Mouse (Mus musculus) myocyte (in vitro differentiated cells): Measurements from ENCODE around the gene Col9a2. TPM values are rescaled to one million over a fixed set of nuclear protein-coding genes. Genes with fewer than 3 reads are reported as not detected.

Experiments used
- H3K27me3 ChIP-seq: one replicate; pipeline ENCODE4 v1.6.1; 2011; ENCODE audit not compliant: control insufficient read depth, insufficient read depth, insufficient read length
- H3K36me3 ChIP-seq: one replicate; pipeline ENCODE4 v1.6.1; 2011; ENCODE audit not compliant: control insufficient read depth, insufficient read depth
- H3K4me2 ChIP-seq: one replicate; pipeline ENCODE4 v1.6.1; 2011; ENCODE audit warnings: low read depth, control low read depth
- H3K4me3 ChIP-seq: one replicate; pipeline ENCODE4 v1.5.1; 2011; ENCODE audit warnings: mild to moderate bottlenecking, control low read depth, moderate library complexity
- H3K79me2 ChIP-seq: one replicate; pipeline ENCODE4 v1.6.1; 2011; ENCODE audit not compliant: control insufficient read depth, insufficient read depth
- H3ac ChIP-seq: one replicate; pipeline ENCODE4 v1.6.1; 2011; ENCODE audit not compliant: control insufficient read depth, insufficient read length
- CEBPB ChIP-seq: IDR thresholded peaks from 2 replicates; pipeline ENCODE4 v1.6.1; 2011; ENCODE audit warnings: mild to moderate bottlenecking, moderate library complexity; ENCODE audit not compliant: poor library complexity, insufficient read depth, severe bottlenecking
- E2F4 ChIP-seq: IDR thresholded peaks from one replicate; pipeline ENCODE4 v1.6.1; 2011; ENCODE audit warnings: mild to moderate bottlenecking, control low read depth, moderate library complexity; ENCODE audit not compliant: insufficient read depth
- MAX ChIP-seq: IDR thresholded peaks from one replicate; pipeline ENCODE4 v1.6.1; 2011; ENCODE audit warnings: low read depth, mild to moderate bottlenecking, control low read depth
- MYOD1 ChIP-seq, 3 experiments: IDR thresholded peaks; one replicate each; pipeline ENCODE4 v1.6.1; 2011; ENCODE audit warnings: control low read depth in 2 of 3, low read depth in 2 of 3, mild to moderate bottlenecking in 2 of 3, moderate library complexity in 1 of 3; ENCODE audit not compliant: insufficient read length in 2 of 3, control insufficient read depth in 1 of 3
- MYOG ChIP-seq, 3 experiments: IDR thresholded peaks; one replicate each; pipeline ENCODE4 v1.6.1; 2011; ENCODE audit warnings: control low read depth in 2 of 3, low read depth in 2 of 3, mild to moderate bottlenecking in 2 of 3; ENCODE audit not compliant: insufficient read length in 2 of 3, control insufficient read depth in 1 of 3, insufficient read depth in 1 of 3
- POLR2A ChIP-seq: IDR thresholded peaks from one replicate; pipeline ENCODE4 v1.6.1; 2011; ENCODE audit warnings: low read depth, mild to moderate bottlenecking, control low read depth, moderate library complexity; ENCODE audit not compliant: insufficient read length
- POLR2AphosphoS2 ChIP-seq: IDR thresholded peaks from one replicate; pipeline ENCODE4 v1.6.1; 2011; ENCODE audit warnings: low read depth, control low read depth; ENCODE audit not compliant: insufficient read length
- REST ChIP-seq: IDR thresholded peaks from one replicate; pipeline ENCODE4 v1.6.1; 2011; ENCODE audit warnings: mild to moderate bottlenecking, control low read depth, moderate library complexity; ENCODE audit not compliant: insufficient read depth, insufficient read length
- SRF ChIP-seq: IDR thresholded peaks from one replicate; pipeline ENCODE4 v1.6.1; 2011; ENCODE audit warnings: low read depth; ENCODE audit not compliant: control insufficient read depth, insufficient read length
- TCF12 ChIP-seq: IDR thresholded peaks from one replicate; pipeline ENCODE4 v1.6.1; 2011; ENCODE audit warnings: mild to moderate bottlenecking, control low read depth; ENCODE audit not compliant: poor library complexity, insufficient read depth, severe bottlenecking
- TCF3 ChIP-seq: IDR thresholded peaks from one replicate; pipeline ENCODE4 v1.6.1; 2011; ENCODE audit warnings: low read depth, control low read depth; ENCODE audit not compliant: insufficient read length
- USF1 ChIP-seq: IDR thresholded peaks from one replicate; pipeline ENCODE4 v1.6.1; 2011; ENCODE audit warnings: low read depth, mild to moderate bottlenecking, control low read depth, moderate library complexity
- polyA plus RNA-seq: library from polyadenylated mRNA; unstranded; fragments of >200 nt; fragmentation: generic; extraction: Trizol; gene quantifications from one replicate; pipeline ENCODE4 v1.2.1, GENCODE M21; 2012; ENCODE audit warnings: missing spikeins

Gene Col9a2
- polyA plus RNA-seq, 1 experiment: not detected

- no peaks in the 10 kb centered on the region for H3K36me3 ChIP-seq
- TF ChIP-seq E2F4: no peak
- TF ChIP-seq SRF: no peak
- no peak for TF ChIP-seq MYOD1 (IDR thresholded peaks at IDR 0.05; ENCODE audit: control insufficient read depth in 1 of 3, insufficient read length in 2 of 3, low read depth in 2 of 3)
- no peaks in the 10 kb centered on the region for H3K27me3 ChIP-seq
- H3K4me2 ChIP-seq: peak overlapping the region; percentile 31
- peaks cover 16% of the 10 kb centered on the region for H3K79me2 ChIP-seq
- H3K4me3 ChIP-seq: no peak overlapping the region
- no peak overlapping the region for H3ac ChIP-seq
These were observed 19.0 kb upstream of the Col9a2 start for GRCm38 (mm10) chr4:121020040-121020790.

- no peak overlapping the region for H3K4me2 ChIP-seq
- no peak overlapping the region for H3K4me3 ChIP-seq
- H3K27me3 ChIP-seq: no peaks in the 10 kb centered on the region
- no peak overlapping the region for H3ac ChIP-seq
- H3K79me2 ChIP-seq: no peaks in the 10 kb centered on the region
- no peaks in the 10 kb centered on the region for H3K36me3 ChIP-seq
- TF ChIP-seq TCF3 (no peak), MYOG (IDR thresholded peaks at IDR 0.05; ENCODE audit: control insufficient read depth in 1 of 3, insufficient read depth in 1 of 3, insufficient read length in 2 of 3, low read depth in 2 of 3) (no peak), MAX (no peak), SRF (no peak), USF1 (no peak), POLR2AphosphoS2 (no peak)
These were observed 17.3 kb upstream of the Col9a2 start for GRCm38 (mm10) chr4:121021911-121022310.

GRCm38 (mm10) chr4:121023464-121023863 is 15.7 kb upstream of the Col9a2 start:
- no peaks in the 10 kb centered on the region for H3K79me2 ChIP-seq
- no peaks in the 10 kb centered on the region for H3K27me3 ChIP-seq
- no peaks in the 10 kb centered on the region for H3K36me3 ChIP-seq
- TF ChIP-seq SRF: no peak
- TF ChIP-seq USF1: no peak
- TF ChIP-seq CEBPB: no peak
- TF ChIP-seq MAX: no peak
- no peak for TF ChIP-seq E2F4
- no peak for TF ChIP-seq TCF3
- no peak for TF ChIP-seq TCF12
- no peak for TF ChIP-seq POLR2AphosphoS2
- no peak for TF ChIP-seq MYOD1 (IDR thresholded peaks at IDR 0.05; ENCODE audit: control insufficient read depth in 1 of 3, insufficient read length in 2 of 3, low read depth in 2 of 3)
- no peak for TF ChIP-seq POLR2A
- no peak for TF ChIP-seq MYOG (IDR thresholded peaks at IDR 0.05; ENCODE audit: control insufficient read depth in 1 of 3, insufficient read depth in 1 of 3, insufficient read length in 2 of 3, low read depth in 2 of 3)
- TF ChIP-seq REST: no peak
- no peak overlapping the region for H3ac ChIP-seq
- H3K4me3 ChIP-seq: no peak overlapping the region
- no peak overlapping the region for H3K4me2 ChIP-seq

- H3ac ChIP-seq: no peak overlapping the region
- no peak overlapping the region for H3K4me3 ChIP-seq
- no peaks in the 10 kb centered on the region for H3K36me3 ChIP-seq
- TF ChIP-seq CEBPB (peak; percentile 52; the same call in 1 of the 2 replicates), REST (no peak), MYOD1 (IDR thresholded peaks at IDR 0.05; ENCODE audit: control insufficient read depth in 1 of 3, insufficient read length in 2 of 3, low read depth in 2 of 3) (no peak)
- H3K27me3 ChIP-seq: no peaks in the 10 kb centered on the region
- H3K4me2 ChIP-seq: no peak overlapping the region
- no peaks in the 10 kb centered on the region for H3K79me2 ChIP-seq
These were observed 15.2 kb upstream of the Col9a2 start for GRCm38 (mm10) chr4:121023941-121024340.

- Histone ChIP-seq H3K4me2 (no peak overlapping the region), H3K27me3 (no peaks in the 10 kb centered on the region), H3ac (no peak overlapping the region), H3K79me2 (no peaks in the 10 kb centered on the region), H3K4me3 (no peak overlapping the region), H3K36me3 (no peaks in the 10 kb centered on the region)
- no peak for TF ChIP-seq MAX
These were observed 13.5 kb upstream of the Col9a2 start for GRCm38 (mm10) chr4:121025681-121026080.

GRCm38 (mm10) chr4:121028146-121028545 is 11.0 kb upstream of the Col9a2 start:
- H3K4me3 ChIP-seq: no peak overlapping the region
- no peaks in the 10 kb centered on the region for H3K27me3 ChIP-seq
- H3ac ChIP-seq: no peak overlapping the region
- H3K36me3 ChIP-seq: no peaks in the 10 kb centered on the region
- no peak overlapping the region for H3K4me2 ChIP-seq
- H3K79me2 ChIP-seq: no peaks in the 10 kb centered on the region
- TF ChIP-seq TCF3 (no peak), REST (no peak), E2F4 (no peak), CEBPB (no peak), USF1 (no peak), SRF (no peak), POLR2A (no peak), MYOG (IDR thresholded peaks at IDR 0.05; ENCODE audit: control insufficient read depth in 1 of 3, insufficient read depth in 1 of 3, insufficient read length in 2 of 3, low read depth in 2 of 3) (no peak), MYOD1 (IDR thresholded peaks at IDR 0.05; ENCODE audit: control insufficient read depth in 1 of 3, insufficient read length in 2 of 3, low read depth in 2 of 3) (no peak), TCF12 (no peak), POLR2AphosphoS2 (no peak), MAX (no peak)
